Mouse (Mus musculus) embryonic stem cell, embryonic (primary cell): ENCODE measurements at regions not wholly inside any gene's neighbourhood (a gene's known extent, or its start where the extent isn't known, plus 50 kb on each side); places are given as distances from the start of the nearest gene placed in this dataset.

Experiments used
- CTCF ChIA-PET, 4 experiments: fragments of 300-600 bp in 2 of 4; fragments of 350-600 bp in 2 of 4; sonication (Branson Sonifier 250); formaldehyde crosslinking; loops; one replicate each; lab custom pipeline; 2022; ENCODE audit warnings: inconsistent platforms in 2 of 4; lab: Charles Lee
- POLR2A ChIA-PET, 4 experiments: fragments of 300-600 bp in 2 of 4; fragments of 350-600 bp in 2 of 4; sonication (Branson Sonifier 250); formaldehyde crosslinking; loops; one replicate each; lab custom pipeline; 2022; ENCODE audit warnings: antibody characterized with exemption in 4 of 4, inconsistent platforms in 1 of 4; lab: Charles Lee

DNA sequence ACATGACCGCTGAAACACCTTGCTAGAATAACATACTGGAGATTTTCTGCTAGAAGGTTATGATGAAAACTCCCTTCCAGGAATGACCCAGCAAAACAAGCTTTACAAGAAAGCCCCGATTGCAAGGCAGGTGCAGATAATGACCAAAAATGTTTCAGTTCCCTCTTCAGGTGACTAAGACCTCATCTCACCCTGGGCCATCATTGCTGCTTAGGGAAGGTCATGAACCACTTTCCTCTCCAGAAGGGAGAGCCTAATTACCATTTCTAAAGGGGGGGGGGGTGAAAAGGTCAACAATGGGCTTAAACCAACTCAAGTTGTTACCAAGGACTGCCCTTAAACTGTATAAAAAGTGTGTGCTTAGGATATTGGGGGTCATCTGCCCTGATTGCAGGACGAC is 59.8 kb upstream of the Speer4c start:
- ChIA-PET CTCF (interaction anchor here in 1 of 4 experiments (0.6 kb wide), 1 partner anchor 130 kb away, joined by 3 read pairs; no protein-coding TSS in a partner anchor), POLR2A (no interaction called here)

DNA sequence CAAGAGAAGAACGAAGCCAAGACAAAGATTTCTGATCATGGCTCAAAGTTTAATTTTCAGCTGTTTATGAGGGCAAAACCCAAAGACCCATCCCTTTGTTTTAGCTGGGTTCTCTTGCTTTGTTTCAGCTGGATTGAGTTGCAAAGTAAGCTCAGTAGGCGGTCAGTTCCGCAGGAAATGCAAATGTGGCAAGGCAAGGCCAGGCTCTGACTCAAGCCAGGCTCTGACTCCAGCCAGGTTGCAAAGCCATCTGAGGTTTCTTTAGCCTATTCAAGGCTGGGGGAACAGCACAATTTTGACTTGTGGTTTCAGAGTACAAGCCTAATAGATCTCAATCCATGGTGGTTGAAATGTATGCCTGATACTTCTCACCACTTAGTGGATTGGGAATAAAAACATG is 60.5 kb upstream of the Speer4c start:
- POLR2A ChIA-PET: no interaction called here
- CTCF ChIA-PET: interaction anchor here in 1 of 4 experiments (0.6 kb wide), 1 partner anchor 129 kb away, joined by 3 read pairs; no protein-coding TSS in a partner anchor

DNA sequence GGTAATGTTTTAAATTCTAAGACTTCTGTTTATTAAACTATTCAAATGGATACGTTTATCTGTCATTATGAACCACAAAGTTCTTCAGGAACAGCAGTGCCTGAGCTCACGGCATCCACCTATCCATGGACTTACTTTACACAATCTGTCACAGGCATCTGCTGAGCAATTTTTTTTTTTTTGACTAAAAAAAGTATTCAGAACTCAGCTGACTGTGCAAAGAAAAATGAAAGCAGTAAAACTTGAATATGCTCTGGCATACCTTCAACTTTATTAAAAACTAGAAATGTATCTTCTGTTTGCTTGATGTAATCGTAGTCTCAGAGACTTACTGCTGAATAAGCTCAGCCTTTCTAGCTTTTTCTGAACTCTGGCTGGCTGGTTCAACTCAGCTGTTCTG is 62.0 kb upstream of the Speer4c start:
- ChIA-PET POLR2A (no interaction called here), CTCF (no interaction called here)

DNA sequence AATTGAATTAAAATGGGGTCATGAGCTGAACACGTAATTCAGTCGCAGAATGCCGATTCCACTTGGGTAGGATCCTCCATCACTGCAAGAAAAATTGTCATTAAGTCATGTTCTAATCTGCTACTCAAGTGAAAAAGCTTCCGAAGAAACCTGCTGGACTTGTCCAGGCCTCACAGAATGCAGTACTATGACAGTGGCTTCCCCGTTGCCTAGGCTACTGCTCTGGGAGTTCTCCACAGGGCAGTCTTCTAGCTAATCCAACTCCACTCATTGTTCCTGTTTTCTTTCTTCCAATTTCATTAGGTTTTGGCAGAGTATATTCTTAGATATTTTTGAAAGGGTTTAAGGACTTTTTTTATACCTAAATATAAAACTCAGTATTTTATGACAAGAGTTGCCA is 89.5 kb upstream of the Speer4c start:
- POLR2A ChIA-PET: no interaction called here
- CTCF ChIA-PET: no interaction called here

DNA sequence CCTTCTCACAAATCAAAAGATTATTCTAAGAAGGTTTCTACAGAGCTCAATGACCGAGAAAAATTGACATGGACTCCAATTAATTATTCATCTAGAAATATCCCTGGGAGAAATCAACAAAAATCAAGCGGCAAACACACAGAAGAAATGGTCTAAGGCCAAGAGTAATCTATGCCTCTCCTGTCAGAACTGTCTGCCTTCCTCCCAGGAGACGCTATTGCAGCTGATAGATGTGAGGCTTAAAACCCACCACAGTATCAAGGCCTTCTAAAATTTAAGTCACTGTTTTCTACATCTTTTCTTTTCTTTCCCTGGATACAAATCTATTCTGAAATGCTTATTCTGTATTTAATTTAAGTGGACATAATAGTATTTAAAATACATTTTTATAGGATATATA is 102.8 kb upstream of the Speer4c start:
- ChIA-PET POLR2A (interaction anchor here in 1 of 4 experiments (0.6 kb wide), 1 partner anchor 69 kb away, joined by 4 read pairs; no protein-coding TSS in a partner anchor), CTCF (no interaction called here)

DNA sequence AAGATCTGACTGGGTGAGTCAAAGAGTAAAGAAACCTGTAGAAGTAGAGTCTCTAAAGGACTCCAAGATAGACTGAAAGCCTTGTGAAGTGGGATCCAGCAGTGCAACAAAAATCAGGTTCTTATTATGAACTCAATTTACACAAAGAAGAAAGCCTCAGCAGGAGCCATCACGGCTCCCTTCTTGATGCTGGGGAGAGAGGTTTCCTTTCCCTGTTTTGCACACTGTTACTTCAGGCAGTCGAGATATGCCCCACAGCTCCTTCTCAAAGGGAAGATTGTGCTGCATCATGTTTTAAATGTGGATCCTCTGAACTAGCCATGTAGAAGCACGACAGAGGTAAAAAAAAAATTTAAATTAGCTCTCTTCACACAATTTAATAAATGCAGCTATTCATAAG is 103.3 kb upstream of the Speer4c start:
- ChIA-PET CTCF (no interaction called here), POLR2A (interaction anchor here in 1 of 4 experiments (0.6 kb wide), 1 partner anchor 69 kb away, joined by 4 read pairs; no protein-coding TSS in a partner anchor)

DNA sequence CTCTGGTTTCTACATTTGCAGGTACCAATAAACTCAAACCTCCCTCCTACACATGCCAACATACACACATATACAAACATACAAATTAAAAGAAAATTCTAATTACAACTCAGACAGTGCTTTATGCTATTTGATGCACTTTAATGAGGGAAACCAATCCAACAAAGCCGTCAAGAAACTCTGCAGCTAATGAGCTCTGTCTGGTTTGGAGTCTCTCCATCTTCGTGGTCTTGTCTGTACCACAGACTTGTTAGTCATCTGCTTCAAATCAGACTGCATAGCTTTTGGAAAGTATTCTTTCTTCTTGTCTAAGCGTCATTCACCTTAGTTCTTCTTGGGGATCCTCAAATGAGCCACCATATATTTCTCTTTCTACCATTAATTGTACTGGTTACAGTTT is 108.9 kb upstream of the Speer4c start:
- CTCF ChIA-PET: no interaction called here
- POLR2A ChIA-PET: interaction anchor here in 1 of 4 experiments (0.6 kb wide), 1 partner anchor 94 kb away, joined by 3 read pairs; no protein-coding TSS in a partner anchor

DNA sequence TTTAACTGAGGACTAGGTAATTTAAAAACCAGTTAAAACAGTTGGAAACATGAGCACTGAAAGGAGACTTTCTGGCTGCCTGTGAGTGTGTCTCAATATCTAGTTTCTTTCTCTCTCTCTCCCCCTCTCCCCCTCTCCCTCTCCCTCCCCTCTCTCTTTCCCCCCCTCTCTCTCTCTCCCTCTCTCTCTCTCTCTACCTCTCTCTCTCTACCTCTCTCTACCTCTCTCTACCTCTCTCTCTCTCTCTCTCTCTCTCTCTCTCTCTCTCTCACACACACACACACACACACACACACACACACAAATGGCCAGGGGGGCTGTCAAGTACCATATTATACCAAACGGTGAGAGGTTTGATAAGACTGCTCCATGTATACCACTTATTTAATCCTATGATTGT is 103.0 kb upstream of the Cacna2d1 start:
- ChIA-PET CTCF (no interaction called here), POLR2A (no interaction called here)

DNA sequence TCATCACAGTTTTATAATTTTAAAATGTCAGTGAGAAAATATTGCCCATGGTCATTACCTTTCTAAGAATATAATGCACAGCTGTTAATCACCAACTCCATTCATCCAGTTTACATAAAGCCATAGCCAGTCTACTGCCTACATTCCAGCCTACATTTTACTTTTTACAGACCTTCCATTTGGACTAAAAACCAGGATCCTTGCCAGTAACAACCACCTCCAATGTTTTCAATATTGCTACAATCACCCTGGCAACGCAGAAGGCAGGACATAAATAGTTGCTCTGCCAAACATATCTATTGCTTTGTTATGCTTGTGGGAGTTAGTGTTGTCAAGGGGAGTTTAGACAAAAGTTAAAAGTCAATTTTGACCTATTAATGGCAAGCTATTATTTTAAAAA is 102.2 kb upstream of the Cacna2d1 start:
- CTCF ChIA-PET: no interaction called here

DNA sequence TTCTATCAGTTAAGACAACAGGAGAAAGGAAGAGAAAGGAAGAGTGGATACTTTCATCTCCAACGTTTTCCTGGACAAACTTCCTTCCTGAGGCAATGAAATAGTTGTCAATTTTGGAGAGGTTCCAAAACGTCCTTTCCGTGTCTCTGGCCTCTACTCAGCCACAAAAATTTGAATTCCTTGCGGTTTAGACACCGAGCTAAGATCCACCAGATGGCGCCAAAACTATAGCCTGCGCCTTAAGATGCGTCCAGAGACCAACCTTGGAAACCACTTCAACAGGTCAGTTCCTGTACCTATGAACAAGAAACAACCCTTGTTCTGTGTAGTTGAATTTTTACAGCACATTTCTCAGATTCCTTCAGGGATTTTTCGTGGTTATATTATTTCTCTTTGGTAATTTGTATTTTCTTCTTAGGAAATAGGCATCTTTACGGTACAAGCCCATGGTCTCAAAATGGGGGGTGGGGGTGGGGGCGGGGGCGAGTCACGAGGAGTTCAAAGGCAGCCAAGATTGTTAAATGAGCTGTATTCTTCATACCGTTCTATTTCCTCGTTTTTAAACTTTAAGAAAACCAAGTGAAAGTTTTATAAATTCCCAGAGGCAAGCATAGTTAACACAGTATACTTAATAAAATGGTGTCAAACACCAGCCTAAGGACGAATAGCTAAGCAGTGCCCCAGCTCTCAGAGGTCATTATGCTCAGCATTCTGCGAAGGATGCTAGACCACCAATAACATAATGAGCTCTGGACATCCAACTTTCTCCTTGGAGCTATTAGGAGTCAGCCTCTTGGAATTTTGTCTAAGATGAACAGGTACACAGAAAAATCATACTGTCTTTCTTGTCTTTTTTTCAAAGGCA is 96.2 kb upstream of the Cacna2d1 start:
- POLR2A ChIA-PET: interaction anchor here in 1 of 4 experiments (0.5 kb wide), 1 partner anchor 455 kb away, joined by 3 read pairs; no protein-coding TSS in a partner anchor
- CTCF ChIA-PET: interaction anchor here (0.6 to 1.5 kb wide), 9 partner anchors 77 to 1910 kb away, joined by 3 to 5 read pairs (median 3); no protein-coding TSS in a partner anchor

More for the DNA sequence above, 102.2 kb upstream of the Cacna2d1 start:
- POLR2A ChIA-PET: no interaction called here

DNA sequence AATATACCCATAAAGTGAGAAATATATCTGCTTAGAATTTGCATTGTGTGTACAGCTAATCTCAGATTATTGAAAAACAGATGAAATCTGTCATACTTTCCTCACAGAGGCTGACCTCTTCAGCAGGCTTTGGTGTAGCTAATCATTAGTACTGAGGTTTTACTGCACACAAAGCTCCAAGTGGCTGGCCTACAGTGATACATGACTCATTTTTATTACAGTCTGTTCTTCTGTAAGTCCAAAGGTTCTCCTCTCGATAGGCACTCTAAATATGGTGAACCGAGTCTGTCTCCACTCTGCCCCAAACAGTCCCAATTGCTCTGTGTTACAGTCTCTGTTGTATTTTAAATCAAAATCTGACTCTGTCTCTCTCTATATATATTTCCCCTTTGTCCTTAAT is 87.7 kb upstream of the Cacna2d1 start:
- CTCF ChIA-PET: no interaction called here
- POLR2A ChIA-PET: no interaction called here

DNA sequence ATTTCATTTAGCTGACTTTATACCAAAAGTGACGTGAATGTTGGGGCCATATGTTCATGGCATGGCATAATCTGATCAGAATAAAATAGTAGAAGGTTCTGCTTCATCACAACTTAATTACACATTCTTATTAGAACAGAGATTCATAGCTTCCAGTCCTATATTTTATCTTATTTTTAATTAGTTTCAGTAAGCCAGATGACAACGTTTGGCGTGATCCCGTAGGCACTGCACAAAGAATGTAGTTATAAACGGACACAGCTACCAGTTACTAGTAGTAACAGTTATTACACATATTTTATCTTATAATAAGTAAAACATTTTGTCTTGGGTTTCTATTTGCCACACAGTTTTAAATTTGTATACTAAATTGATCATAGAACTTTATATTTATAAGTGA is 85.0 kb upstream of the Cacna2d1 start:
- ChIA-PET POLR2A (no interaction called here), CTCF (no interaction called here)

DNA sequence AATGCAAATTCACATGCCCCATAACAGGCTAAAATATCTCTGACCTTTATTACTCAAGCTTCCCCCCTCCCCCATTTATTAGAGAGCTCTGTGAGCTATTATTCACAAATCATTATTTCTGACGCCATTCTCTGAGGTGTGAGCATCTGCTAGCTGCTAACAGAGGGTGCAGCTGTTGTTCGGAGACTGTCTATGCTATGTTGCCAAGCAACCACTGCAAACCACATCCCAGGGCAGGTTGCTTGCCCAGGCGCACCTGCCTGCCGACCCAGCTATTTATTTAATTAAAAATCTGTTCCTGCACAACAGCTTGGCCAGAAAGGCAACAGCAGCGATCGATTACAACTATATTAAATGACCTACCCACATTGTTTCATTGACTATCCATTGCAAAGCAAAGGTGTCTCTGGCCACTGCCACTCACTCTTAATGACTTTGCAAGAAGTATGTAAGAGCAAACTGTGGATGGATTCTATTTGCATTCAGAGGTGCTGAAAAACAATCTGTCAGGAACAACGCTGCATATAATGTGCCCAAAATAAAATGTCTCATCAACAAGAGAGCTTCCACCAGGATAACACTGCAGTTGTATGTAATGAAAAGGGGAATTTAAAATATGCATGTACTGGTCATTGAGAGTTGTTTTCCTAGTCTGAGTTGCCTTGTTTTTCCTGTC is 84.2 kb upstream of the Cacna2d1 start:
- ChIA-PET POLR2A (no interaction called here), CTCF (no interaction called here)

DNA sequence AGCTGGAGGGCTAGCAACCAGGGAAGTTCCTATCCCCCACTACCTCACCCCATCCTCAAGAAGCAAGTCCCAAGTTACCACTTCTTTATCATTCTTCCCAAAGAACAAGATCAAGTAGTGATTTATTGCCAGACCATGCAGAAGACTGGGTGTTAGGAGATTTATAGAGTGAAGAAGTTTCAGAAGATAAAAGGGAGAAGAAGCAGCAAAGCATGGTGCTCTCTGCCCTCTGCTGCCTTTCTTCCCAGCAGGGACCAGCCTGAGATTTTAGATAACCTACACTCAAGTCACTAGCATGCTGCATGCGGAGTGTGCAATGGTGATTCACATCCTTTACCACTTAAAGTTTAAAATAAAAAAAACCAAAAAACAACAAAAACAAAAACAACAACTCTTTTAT is 79.7 kb upstream of the Cacna2d1 start:
- POLR2A ChIA-PET: no interaction called here
- CTCF ChIA-PET: no interaction called here

DNA sequence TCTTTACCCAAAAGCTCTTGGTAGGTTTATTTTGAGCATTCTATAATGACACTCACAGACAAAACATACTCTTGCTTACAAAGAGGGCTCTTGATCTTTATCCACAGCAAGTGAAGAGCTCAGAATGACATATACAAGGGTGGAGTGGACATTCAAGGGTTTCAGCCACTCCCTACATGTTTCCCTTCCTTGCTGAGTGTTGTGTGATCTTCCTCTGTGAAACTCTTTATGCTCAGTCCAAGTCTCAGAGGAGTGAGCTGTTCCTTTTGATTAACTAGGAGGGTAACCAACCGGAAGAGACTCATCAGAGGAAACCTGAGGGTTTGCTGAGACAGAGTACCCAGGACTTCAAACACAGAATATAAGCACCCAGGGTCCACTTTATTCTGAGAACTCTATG is 77.5 kb upstream of the Cacna2d1 start:
- ChIA-PET POLR2A (no interaction called here), CTCF (no interaction called here)

DNA sequence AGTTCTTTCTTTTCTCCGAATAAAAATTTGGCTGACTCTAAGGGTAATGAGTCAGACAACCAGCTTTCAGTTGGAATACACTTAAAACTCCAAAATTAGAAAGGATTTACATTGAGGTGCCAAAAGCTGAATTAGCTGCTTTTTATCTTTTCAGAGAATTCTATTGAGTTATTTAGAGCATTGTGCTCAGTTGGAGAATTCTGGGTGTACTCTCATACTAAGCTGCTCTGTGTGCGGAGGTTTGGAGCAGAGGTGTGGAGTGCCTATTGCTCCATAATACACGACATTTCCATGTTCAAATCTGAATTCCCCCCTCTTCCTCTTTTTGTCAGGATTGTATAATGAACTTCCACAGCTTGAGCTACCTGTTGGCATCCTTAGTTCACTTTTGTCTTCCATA is 60.4 kb upstream of the Cacna2d1 start:
- ChIA-PET CTCF (no interaction called here), POLR2A (no interaction called here)

DNA sequence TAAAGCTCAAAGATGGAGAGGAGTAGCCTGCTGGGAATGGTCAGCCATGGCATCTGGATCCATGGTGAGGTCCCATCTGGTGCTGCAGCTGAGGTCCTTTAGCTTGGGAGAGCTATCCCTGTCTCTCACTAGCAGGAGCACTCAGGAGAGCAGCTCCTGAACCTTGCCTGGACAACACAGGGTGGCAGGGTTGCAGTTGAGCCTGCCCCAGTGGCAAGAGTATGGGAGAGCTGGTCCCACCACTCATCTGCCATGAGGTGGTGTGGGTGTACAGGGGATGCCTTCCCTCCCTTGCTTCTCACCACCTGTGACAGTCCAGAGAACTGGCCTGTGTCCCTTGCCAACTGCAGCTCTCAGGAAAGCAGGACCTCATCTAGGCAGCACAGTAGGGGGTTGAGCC is 51.5 kb upstream of the Cacna2d1 start:
- POLR2A ChIA-PET: interaction anchor here in 1 of 4 experiments (1.2 kb wide), 1 partner anchor 62 kb away, joined by 3 read pairs; no protein-coding TSS in a partner anchor
- CTCF ChIA-PET: no interaction called here
